Mouse (Mus musculus) lung, postnatal 0 days (tissue): ENCODE measurements around the gene Fam19a2.

Experiments used
- CTCF ChIP-seq: IDR thresholded peaks from 2 replicates; pipeline ENCODE4 v1.5.1; 2016; ENCODE audit warnings: antibody characterized with exemption, mild to moderate bottlenecking
- EP300 ChIP-seq: IDR thresholded peaks from 2 replicates; pipeline ENCODE4 v1.6.1; 2016; ENCODE audit warnings: antibody characterized with exemption, mild to moderate bottlenecking, control low read depth

DNA sequence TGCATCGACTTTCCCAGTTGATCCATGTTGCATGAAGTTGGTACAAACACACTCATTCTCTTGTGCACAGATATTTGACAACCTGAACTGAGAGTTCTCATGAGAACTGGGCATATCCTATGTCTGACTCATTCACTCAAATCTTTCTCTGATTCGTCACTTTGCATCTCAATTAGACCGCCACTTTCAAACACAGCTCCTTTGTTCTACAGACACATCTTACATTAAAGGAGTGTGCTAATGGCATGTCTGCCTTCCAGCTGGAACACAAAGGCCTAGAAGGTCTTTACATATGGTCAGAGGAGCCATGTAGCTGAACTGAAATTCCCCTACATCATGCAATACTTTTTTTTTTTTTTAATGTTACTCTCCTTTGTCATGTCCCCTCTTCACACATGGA lies 333.3 kb downstream of the Fam19a2 start:
- TF ChIP-seq CTCF (no peak), EP300 (no peak)
